Mouse (Mus musculus) heart, postnatal 0 days (tissue): ENCODE data around the gene Ust.

Experiments used
- CTCF ChIP-seq: IDR thresholded peaks from 2 replicates; pipeline ENCODE4 v1.5.1; 2016; ENCODE audit warnings: antibody characterized with exemption, control low read depth, low read depth
- EP300 ChIP-seq: IDR thresholded peaks from 2 replicates; pipeline ENCODE4 v1.6.1; 2016; ENCODE audit warnings: antibody characterized with exemption, low read depth

DNA sequence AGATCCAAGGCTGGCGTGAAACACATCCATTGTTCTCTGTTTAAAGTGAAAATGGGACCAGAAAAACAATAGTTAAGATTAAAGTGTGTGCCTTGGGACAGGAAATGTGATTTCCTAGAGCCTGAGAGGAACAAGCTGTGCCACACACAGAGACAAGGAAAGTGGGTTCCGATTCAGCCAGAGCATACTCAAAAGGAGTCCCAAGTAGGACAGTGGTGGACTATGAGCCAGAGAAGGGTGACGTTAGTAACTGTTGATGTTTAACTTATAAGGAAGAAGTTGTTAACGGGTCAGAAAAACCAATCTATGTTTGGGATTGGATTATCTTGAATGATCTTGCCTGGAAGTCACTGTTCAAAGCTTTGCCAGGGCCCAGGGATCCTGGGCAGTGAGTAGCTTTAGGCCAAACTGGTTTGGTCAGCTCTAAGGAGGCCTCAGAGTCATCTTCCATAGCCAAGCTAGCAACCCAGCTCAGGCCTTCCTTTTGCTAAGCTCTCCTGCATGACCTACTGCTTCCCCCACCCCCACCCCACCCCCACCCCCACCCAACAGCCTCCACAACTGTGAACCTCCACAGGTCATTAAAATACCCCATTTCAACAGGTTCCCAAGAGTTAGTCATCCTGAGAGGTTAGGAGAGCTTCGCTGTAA is 329.2 kb downstream of the Ust start:
- TF ChIP-seq CTCF: no peak
- TF ChIP-seq EP300: no peak
